Mouse (Mus musculus): ENCODE data around the gene Ap5s1. TPM values are rescaled to one million over a fixed set of nuclear protein-coding genes. Genes with fewer than 3 reads are reported as not detected.
A peak's percentile ranks its signal among the peaks of the same experiment; 100 is the strongest.
"Not testable (repeated sequence)": the region's sequence is repeated elsewhere in the genome, so short reads cannot be mapped to it uniquely, and the experiment has no call there.

The Ap5s1 gene
- polyA plus RNA-seq, 1 experiment from 2014 or later = 32.7 TPM

GRCm38 (mm10) chr2:131209969-131210792, 3.3 kb downstream of the Ap5s1 start:
- 2% methylated on average over 50 of the region's 50 CpGs for WGBS
- no peaks in the 10 kb centered on the region for H3K27me3 ChIP-seq (ENCODE audit: insufficient read depth, poor library complexity, severe bottlenecking)
- H3K4me1 ChIP-seq (replicated peaks) = peaks cover 28% of the 10 kb centered on the region
- H3K4me3 ChIP-seq = peak overlapping the region; percentile 57
- peak; percentile 97 for DNase-seq (ENCODE audit: low spot score)
- H3K9me3 ChIP-seq = no peaks in the 10 kb centered on the region
- peak overlapping the region; percentile 92 for H3K27ac ChIP-seq
- peaks cover 28% of the 10 kb centered on the region for H3K36me3 ChIP-seq

DNA sequence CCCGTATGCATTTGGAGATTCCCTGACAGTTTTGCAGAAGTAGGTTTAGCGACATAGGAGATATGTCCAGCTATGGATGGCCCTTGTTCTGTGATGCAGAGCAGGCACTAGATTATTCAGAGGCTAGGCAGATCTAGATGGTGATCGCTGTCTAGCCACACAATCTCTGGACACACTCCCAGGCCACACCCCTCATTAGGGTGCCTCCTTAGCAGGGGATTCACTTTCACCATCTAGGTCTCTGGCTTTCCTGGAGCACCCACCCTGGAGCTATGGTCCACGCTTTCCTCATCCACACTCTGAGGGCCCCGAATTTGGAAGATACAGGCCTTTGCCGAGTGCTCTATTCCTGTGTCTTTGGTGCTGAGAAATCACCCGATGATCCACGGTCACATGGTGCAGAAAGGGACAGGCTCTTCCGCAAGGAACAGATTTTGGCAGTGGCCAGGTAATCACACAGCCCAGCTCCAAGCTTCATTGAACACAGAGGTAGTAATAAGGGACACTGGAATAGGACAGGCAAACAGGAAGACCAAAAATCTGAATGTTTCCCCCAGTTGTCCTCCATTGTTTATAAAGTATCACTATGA, 4.2 kb downstream of the Ap5s1 start:
- DNase-seq (ENCODE audit: low spot score) = no peak
- Histone ChIP-seq H3K27ac (peak overlapping the region; percentile 92), H3K4me1 (replicated peaks) (peaks cover 28% of the 10 kb centered on the region), H3K9me3 (no peaks in the 10 kb centered on the region), H3K36me3 (peaks cover 28% of the 10 kb centered on the region), H3K27me3 (ENCODE audit: insufficient read depth, poor library complexity, severe bottlenecking) (no peaks in the 10 kb centered on the region), H3K4me3 (peak overlapping the region; percentile 57)
- 77% methylated on average over 9 of the region's 9 CpGs for WGBS

DNA sequence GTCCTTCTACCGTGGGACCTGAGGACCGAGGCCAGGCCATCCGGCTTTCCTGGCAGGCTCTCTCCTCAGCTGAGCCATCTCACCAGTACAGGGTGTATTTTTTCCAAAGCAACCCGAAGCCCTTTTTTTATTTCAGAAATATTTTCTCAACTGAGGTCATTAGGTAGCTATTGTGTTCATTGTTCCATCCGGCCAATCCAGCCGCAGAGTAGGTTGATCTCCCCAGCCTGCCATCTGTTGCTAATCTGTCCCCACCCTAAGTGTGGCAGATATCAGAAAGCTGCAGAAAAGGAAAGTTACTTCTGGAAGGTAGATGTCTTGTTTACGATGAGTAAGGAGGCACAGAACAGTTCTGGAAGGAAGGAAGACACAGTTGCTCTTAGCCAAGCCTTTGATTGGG, 6.9 kb downstream of the Ap5s1 start:
- H3K9me3 ChIP-seq = no peaks in the 10 kb centered on the region
- H3K4me3 ChIP-seq = no peak overlapping the region
- peak overlapping the region; percentile 59; the same call in 1 of the 2 replicates for H3K27ac ChIP-seq
- H3K27me3 ChIP-seq (ENCODE audit: insufficient read depth, poor library complexity, severe bottlenecking) = no peaks in the 10 kb centered on the region
- H3K4me1 ChIP-seq (replicated peaks) = peaks cover 28% of the 10 kb centered on the region
- 88% methylated on average over 7 of the region's 7 CpGs for WGBS
- DNase-seq (ENCODE audit: low spot score) = no peak
- H3K36me3 ChIP-seq = peaks cover 28% of the 10 kb centered on the region

DNA sequence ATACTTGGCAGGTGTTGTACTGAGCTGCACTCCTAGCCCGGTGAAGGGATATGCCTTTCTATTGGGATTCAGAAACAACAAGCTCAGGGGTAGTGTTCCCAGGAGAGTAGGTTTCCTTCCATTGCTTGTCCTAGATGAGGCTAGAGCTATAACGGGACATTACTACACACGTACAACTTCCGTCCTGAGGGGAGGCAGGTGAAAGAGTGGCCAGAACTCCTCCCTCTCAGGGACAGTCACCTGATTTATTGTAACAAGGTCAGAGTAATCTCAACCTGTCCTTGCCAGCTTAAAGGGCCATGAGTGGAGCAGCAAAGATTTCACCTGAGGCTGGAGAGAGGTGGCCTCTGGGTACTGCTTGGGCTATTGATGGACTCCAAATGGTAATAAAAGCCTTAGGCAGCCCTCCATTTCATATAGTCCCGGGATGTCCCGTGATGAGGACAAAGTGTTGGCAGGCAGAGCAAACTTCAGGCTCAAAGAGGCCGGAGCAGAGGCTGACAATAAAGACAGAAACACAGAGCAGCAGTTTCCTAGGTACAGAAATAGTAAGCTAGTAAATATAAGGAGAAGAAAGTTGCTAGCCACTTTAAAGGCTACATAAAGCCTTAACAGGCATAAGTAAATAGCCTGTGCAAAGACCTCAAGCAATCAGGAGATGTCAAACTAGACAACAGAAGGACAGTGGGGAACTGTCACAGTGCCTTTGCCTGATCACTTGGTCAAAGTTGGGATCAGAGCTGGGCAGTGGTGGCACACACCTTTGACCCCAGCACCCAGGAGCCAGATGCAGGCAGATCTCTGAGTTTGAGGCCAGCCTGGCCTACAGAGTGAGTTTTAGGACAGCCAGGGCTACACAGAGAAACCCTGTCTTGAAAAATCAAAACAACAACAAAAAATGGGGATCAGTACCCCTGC, 9.3 kb downstream of the Ap5s1 start:
- H3K4me1 ChIP-seq (replicated peaks) = peaks cover 9% of the 10 kb centered on the region
- H3K9me3 ChIP-seq = no peaks in the 10 kb centered on the region
- WGBS = 92% methylated on average over 7 of the region's 7 CpGs
- peaks cover 28% of the 10 kb centered on the region for H3K36me3 ChIP-seq
- no peaks in the 10 kb centered on the region for H3K27me3 ChIP-seq (ENCODE audit: insufficient read depth, poor library complexity, severe bottlenecking)
- no peak overlapping the region for H3K27ac ChIP-seq
- no peak for DNase-seq (ENCODE audit: low spot score)
- no peak overlapping the region for H3K4me3 ChIP-seq

GRCm38 (mm10) chr2:131220030-131220429, 13.2 kb downstream of the Ap5s1 start:
- H3K4me3 ChIP-seq = no peak overlapping the region
- no peaks in the 10 kb centered on the region for H3K36me3 ChIP-seq
- H3K4me1 ChIP-seq (replicated peaks) = peaks cover 4% of the 10 kb centered on the region; the same call in 1 of the 2 replicates
- DNase-seq (ENCODE audit: low spot score) = no peak
- WGBS = 81% methylated on average over 4 of the region's 4 CpGs
- no peak overlapping the region for H3K27ac ChIP-seq
- H3K27me3 ChIP-seq (ENCODE audit: insufficient read depth, poor library complexity, severe bottlenecking) = no peaks in the 10 kb centered on the region
- H3K9me3 ChIP-seq = no peaks in the 10 kb centered on the region

GRCm38 (mm10) chr2:131221853-131222515, 15.1 kb downstream of the Ap5s1 start:
- Histone ChIP-seq H3K27ac (no peak overlapping the region), H3K27me3 (ENCODE audit: insufficient read depth, poor library complexity, severe bottlenecking) (no peaks in the 10 kb centered on the region), H3K4me1 (replicated peaks) (peaks cover 4% of the 10 kb centered on the region; the same call in 1 of the 2 replicates), H3K4me3 (no peak overlapping the region), H3K36me3 (no peaks in the 10 kb centered on the region), H3K9me3 (no peaks in the 10 kb centered on the region)
- WGBS = 74% methylated on average over 3 of the region's 3 CpGs
- DNase-seq (ENCODE audit: low spot score) = no peak

- no peak overlapping the region for H3K4me3 ChIP-seq
- no peaks in the 10 kb centered on the region for H3K27me3 ChIP-seq (ENCODE audit: insufficient read depth, poor library complexity, severe bottlenecking)
- H3K9me3 ChIP-seq = no peaks in the 10 kb centered on the region
- H3K27ac ChIP-seq = 0 out of 2 replicates have a peak overlapping the region, but pooled peaks have one; percentile 29
- peaks cover 4% of the 10 kb centered on the region; the same call in 1 of the 2 replicates for H3K4me1 ChIP-seq (replicated peaks)
- 65% methylated on average over 5 of the region's 5 CpGs for WGBS
- no peak for DNase-seq (ENCODE audit: low spot score)
- H3K36me3 ChIP-seq = no peaks in the 10 kb centered on the region
Measured at GRCm38 (mm10) chr2:131222562-131222961, 15.7 kb downstream of the Ap5s1 start.

DNA sequence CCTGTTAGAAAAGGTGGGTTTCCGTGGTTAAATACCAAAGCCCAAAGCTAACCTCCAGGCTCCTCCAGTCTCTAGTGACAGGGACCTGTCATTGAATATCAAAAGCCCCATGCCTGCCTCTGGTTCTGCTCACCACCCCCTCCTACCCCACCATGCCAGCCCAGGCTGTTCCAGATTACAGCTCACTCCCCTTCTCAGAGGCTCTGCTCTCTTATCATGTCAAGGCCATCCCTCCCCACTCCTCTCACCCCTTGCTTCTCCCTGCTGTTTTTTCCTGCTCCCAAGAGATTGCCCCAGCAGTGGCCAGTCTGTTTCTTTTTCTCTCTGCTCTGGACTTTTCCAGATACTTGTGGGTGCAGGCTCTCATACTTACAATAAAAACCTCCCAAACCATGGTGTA, 16.7 kb downstream of the Ap5s1 start:
- 74% methylated on average over 1 of the region's 1 CpGs for WGBS
- Histone ChIP-seq H3K4me1 (replicated peaks) (peaks cover 4% of the 10 kb centered on the region; the same call in 1 of the 2 replicates), H3K4me3 (no peak overlapping the region), H3K27ac (no peak overlapping the region), H3K36me3 (no peaks in the 10 kb centered on the region), H3K9me3 (no peaks in the 10 kb centered on the region), H3K27me3 (ENCODE audit: insufficient read depth, poor library complexity, severe bottlenecking) (no peaks in the 10 kb centered on the region)
- no peak for DNase-seq (ENCODE audit: low spot score)

DNA sequence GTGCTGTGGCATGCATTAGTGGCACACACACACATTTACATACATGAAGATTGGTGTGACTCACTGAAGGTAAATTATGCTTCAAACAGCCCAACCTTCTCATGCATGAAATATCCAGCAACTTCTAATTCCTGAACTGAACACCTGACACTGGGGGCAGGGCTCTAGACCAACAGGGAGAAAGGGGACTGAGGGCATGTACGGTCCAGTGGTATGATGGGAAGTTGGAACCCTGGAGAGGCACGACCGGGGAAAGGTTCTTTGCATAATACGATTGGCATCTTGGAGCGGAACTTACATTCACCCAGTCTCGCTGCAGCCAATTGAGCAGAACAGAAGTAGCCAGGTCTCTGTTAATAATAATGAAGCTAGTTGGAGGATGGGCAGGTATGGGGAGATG, 18.3 kb downstream of the Ap5s1 start:
- Histone ChIP-seq H3K4me3 (no peak overlapping the region), H3K4me1 (replicated peaks) (peaks cover 4% of the 10 kb centered on the region; the same call in 1 of the 2 replicates), H3K27me3 (ENCODE audit: insufficient read depth, poor library complexity, severe bottlenecking) (no peaks in the 10 kb centered on the region), H3K9me3 (no peaks in the 10 kb centered on the region), H3K36me3 (no peaks in the 10 kb centered on the region), H3K27ac (no peak overlapping the region)
- WGBS = 85% methylated on average over 6 of the region's 6 CpGs
- DNase-seq (ENCODE audit: low spot score) = no peak

GRCm38 (mm10) chr2:131226669-131227068, 19.8 kb downstream of the Ap5s1 start:
- H3K27me3 ChIP-seq (ENCODE audit: insufficient read depth, poor library complexity, severe bottlenecking); H3K4me3 ChIP-seq; H3K4me1 ChIP-seq (replicated peaks); H3K36me3 ChIP-seq; H3K9me3 ChIP-seq; H3K27ac ChIP-seq; DNase-seq (ENCODE audit: low spot score): not testable (repeated sequence)
- WGBS = 89% methylated on average over 2 of the region's 2 CpGs

DNA sequence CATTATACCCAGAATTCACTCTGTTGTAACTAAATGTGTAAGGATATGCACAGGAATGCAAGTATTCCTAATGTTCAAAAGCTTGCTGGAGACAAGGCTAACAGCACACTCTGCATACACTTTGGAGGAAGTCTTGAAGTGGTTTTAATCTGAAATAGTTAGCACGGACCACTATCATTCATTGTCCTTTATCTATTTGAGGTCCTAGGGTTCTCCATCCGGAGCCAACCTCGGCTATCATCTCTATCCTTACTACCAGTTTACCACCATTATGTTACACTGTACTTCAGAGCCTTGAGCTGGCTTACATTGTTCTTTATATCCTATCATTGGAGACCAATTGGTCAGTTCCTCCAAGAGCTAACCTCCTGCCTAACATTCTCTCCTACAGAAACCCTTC, 20.4 kb downstream of the Ap5s1 start:
- Histone ChIP-seq H3K4me1 (replicated peaks) (0 out of 2 replicates have a peak, but pooled peaks cover 4% of the 10 kb centered on the region), H3K9me3 (no peaks in the 10 kb centered on the region), H3K4me3 (no peak overlapping the region), H3K36me3 (no peaks in the 10 kb centered on the region), H3K27ac (no peak overlapping the region), H3K27me3 (ENCODE audit: insufficient read depth, poor library complexity, severe bottlenecking) (no peaks in the 10 kb centered on the region)
- WGBS = 91% methylated on average over 3 of the region's 3 CpGs
- no peak for DNase-seq (ENCODE audit: low spot score)

DNA sequence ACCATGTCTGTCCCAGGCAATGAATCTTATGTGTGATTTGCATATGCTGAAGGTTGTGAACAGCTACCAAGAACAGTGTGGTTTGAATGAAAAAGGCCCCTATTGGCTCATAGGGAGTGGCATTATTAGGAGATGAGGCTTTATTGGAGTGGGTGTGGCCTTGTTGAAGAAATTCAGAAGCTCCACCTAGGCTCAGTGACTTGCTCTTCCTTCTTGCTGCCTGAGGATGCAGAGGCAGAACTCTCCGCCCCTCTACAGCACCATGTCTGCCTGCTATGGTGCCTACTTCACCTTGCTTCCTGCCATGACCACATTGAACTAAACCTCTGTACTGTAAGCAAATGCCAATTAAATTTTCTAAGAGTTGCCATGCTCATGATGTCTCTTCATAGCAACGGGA, 25.7 kb downstream of the Ap5s1 start:
- Histone ChIP-seq H3K27me3 (ENCODE audit: insufficient read depth, poor library complexity, severe bottlenecking) (no peaks in the 10 kb centered on the region), H3K9me3 (no peaks in the 10 kb centered on the region), H3K4me1 (replicated peaks) (peaks cover 36% of the 10 kb centered on the region), H3K4me3 (no peak overlapping the region), H3K27ac (no peak overlapping the region), H3K36me3 (0 out of 2 replicates have a peak, but pooled peaks cover 3% of the 10 kb centered on the region)
- DNase-seq (ENCODE audit: low spot score) = no peak
- WGBS = 80% methylated on average over 2 of the region's 2 CpGs

Data from hindbrain, embryonic 10.5 days (tissue).